Mouse (Mus musculus) cerebellum, adult 8-10 months (tissue): ENCODE measurements around the gene Strbp.
A peak's percentile ranks its signal among the peaks of the same experiment; 100 is the strongest.

Experiments
- DNase-seq: peaks from one replicate; pipeline ENCODE4 v3.0.0; 2022

The Strbp gene

GRCm38 (mm10) chr2:37702301-37703172, 1.1 kb downstream of the Strbp start:
- DNase-seq, result peak; percentile 71

- no peak for DNase-seq
These were observed 14.5 kb downstream of the Strbp start for GRCm38 (mm10) chr2:37689064-37689615.

GRCm38 (mm10) chr2:37687031-37687430, 16.6 kb downstream of the Strbp start:
- DNase-seq, result no peak

- DNase-seq, result no peak
These were observed 18.8 kb downstream of the Strbp start for GRCm38 (mm10) chr2:37684864-37685263.

- no peak for DNase-seq
These were observed 21.4 kb downstream of the Strbp start for GRCm38 (mm10) chr2:37682197-37682811.

- DNase-seq, result no peak
These were observed 52.6 kb downstream of the Strbp start for GRCm38 (mm10) chr2:37651086-37651485.

GRCm38 (mm10) chr2:37649590-37649989, 54.1 kb downstream of the Strbp start:
- DNase-seq, result no peak

- DNase-seq, result no peak
These were observed 54.7 kb downstream of the Strbp start for GRCm38 (mm10) chr2:37648966-37649365.

- no peak for DNase-seq
These were observed 80.3 kb downstream of the Strbp start for GRCm38 (mm10) chr2:37623343-37623742.

- no peak for DNase-seq
These were observed 115.7 kb downstream of the Strbp start for GRCm38 (mm10) chr2:37587919-37588318.

GRCm38 (mm10) chr2:37578185-37578584, 125.5 kb downstream of the Strbp start:
- no peak for DNase-seq

GRCm38 (mm10) chr2:37576661-37577060, 127.0 kb downstream of the Strbp start:
- peak; percentile 58 for DNase-seq

GRCm38 (mm10) chr2:37572141-37572540, 131.5 kb downstream of the Strbp start:
- no peak for DNase-seq

- DNase-seq, result no peak
These were observed 133.0 kb downstream of the Strbp start for GRCm38 (mm10) chr2:37570703-37571102.

GRCm38 (mm10) chr2:37569888-37570287, 133.8 kb downstream of the Strbp start:
- DNase-seq, result no peak

- DNase-seq, result no peak
These were observed 137.6 kb downstream of the Strbp start for GRCm38 (mm10) chr2:37566035-37566434.

- DNase-seq, result no peak
These were observed 138.1 kb downstream of the Strbp start for GRCm38 (mm10) chr2:37565579-37565978.

GRCm38 (mm10) chr2:37556366-37556765, 147.3 kb downstream of the Strbp start:
- no peak for DNase-seq

- DNase-seq, result peak; percentile 23
These were observed 154.2 kb downstream of the Strbp start for GRCm38 (mm10) chr2:37549346-37550012.

GRCm38 (mm10) chr2:37531639-37532038, 172.0 kb downstream of the Strbp start:
- no peak for DNase-seq

- no peak for DNase-seq
These were observed 172.9 kb downstream of the Strbp start for GRCm38 (mm10) chr2:37530766-37531165.

- DNase-seq, result no peak
These were observed 174.3 kb downstream of the Strbp start for GRCm38 (mm10) chr2:37529397-37529796.

GRCm38 (mm10) chr2:37527587-37527986, 176.1 kb downstream of the Strbp start:
- DNase-seq, result no peak

- no peak for DNase-seq
These were observed 184.4 kb downstream of the Strbp start for GRCm38 (mm10) chr2:37519286-37519640.
